Mouse (Mus musculus): ENCODE measurements at regions not wholly inside any gene's neighbourhood (a gene's known extent, or its start where the extent isn't known, plus 50 kb on each side); places are given as distances from the start of the nearest gene placed in this dataset.

DNA sequence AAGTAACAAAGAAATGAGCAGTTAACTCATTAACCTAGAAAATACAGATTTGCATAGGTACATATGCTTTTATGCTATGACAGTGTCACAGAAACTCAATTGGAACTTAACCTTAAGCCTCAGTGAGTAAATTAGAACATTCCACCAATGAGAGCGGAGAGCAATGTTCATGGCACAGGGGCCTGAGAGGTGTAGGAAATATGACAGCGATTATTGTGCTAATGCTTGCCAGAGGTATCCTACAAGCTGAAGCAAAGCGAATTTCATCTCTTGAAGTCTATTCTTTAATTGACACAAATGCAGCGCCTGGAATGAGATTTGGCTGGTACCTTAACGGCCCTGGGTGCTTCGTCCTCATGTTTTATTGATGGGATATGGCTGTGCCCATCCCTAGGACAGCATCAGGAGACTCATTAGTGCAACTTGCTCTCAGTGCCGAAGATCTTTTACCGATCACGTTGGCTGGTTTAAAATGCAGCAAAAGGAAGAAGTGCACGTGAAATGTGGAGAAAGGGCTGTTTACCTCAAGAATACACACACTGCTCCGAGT, 1374.4 kb upstream of the Cdh8 start:
- no peaks in the 10 kb centered on the region for H3K27me3 ChIP-seq (ENCODE audit: control insufficient read depth in 1 of 2, insufficient read depth in 2 of 2, low read length in 2 of 2)
- no peak overlapping the region for H3K4me3 ChIP-seq (ENCODE audit: control insufficient read depth in 1 of 2, insufficient read depth in 1 of 2, low read depth in 2 of 2, low read length in 2 of 2)
- no peaks in the 10 kb centered on the region for H3K9me3 ChIP-seq (replicated peaks; ENCODE audit: insufficient read depth, low read length)
- TF ChIP-seq GABPA (IDR thresholded peaks at IDR 0.05; ENCODE audit: low read depth, low read length) (no peak), BHLHE40 (IDR thresholded peaks at IDR 0.05; ENCODE audit: borderline replicate concordance, low read depth, low read length) (no peak), MYB (IDR thresholded peaks at IDR 0.05; ENCODE audit: low read depth, low read length) (no peak), MEF2A (IDR thresholded peaks at IDR 0.05; ENCODE audit: extremely low read depth, insufficient replicate concordance, low read depth, low read length, poor library complexity, severe bottlenecking) (no peak), CHD1 (IDR thresholded peaks at IDR 0.05; ENCODE audit: low read depth, low read length) (no peak), CTCF (IDR thresholded peaks at IDR 0.05 in 2 of 3, conservative IDR thresholded peaks at IDR 0.05 in 1 of 3; ENCODE audit: control insufficient read depth in 1 of 3, insufficient read depth in 1 of 3, low read depth in 2 of 3, low read length in 3 of 3, poor library complexity in 1 of 3, severe bottlenecking in 1 of 3) (no peak), ZMIZ1 (IDR thresholded peaks at IDR 0.05; ENCODE audit: low read depth, low read length) (no peak), POLR2A (IDR thresholded peaks at IDR 0.05; ENCODE audit: control insufficient read depth in 1 of 2, insufficient read depth in 1 of 2, low read depth in 1 of 2, low read length in 2 of 2, poor library complexity in 1 of 2) (no peak), MAX (IDR thresholded peaks at IDR 0.05; ENCODE audit: low read length) (no peak), MAFK (IDR thresholded peaks at IDR 0.05; ENCODE audit: borderline replicate concordance, low read depth, low read length) (no peak), SIN3A (IDR thresholded peaks at IDR 0.05; ENCODE audit: low read length) (no peak), E2F4 (IDR thresholded peaks at IDR 0.05; ENCODE audit: borderline replicate concordance, low read depth, low read length) (no peak), ELF1 (IDR thresholded peaks at IDR 0.05; ENCODE audit: low read depth, low read length) (no peak), USF2 (IDR thresholded peaks at IDR 0.05; ENCODE audit: borderline replicate concordance in 1 of 2, insufficient read depth in 1 of 2, low read depth in 1 of 2, low read length in 2 of 2) (no peak), CHD2 (IDR thresholded peaks at IDR 0.05; ENCODE audit: low read length) (no peak), ZKSCAN1 (IDR thresholded peaks at IDR 0.05; ENCODE audit: low read depth, low read length) (no peak)
- DNase-seq (ENCODE audit: low read depth, low spot score) = no peak
- H3K9ac ChIP-seq (ENCODE audit: control insufficient read depth, low read depth, low read length, poor library complexity, severe bottlenecking) = no peak overlapping the region
- no peaks in the 10 kb centered on the region; a peak in 1 of 4 replicates for H3K4me1 ChIP-seq (ENCODE audit: control insufficient read depth in 1 of 2, insufficient read depth in 2 of 2, low read length in 2 of 2)
- no peaks in the 10 kb centered on the region for H3K79me2 ChIP-seq (ENCODE audit: control insufficient read depth, insufficient read depth, low read length, poor library complexity)
- H3K27ac ChIP-seq (ENCODE audit: control insufficient read depth, low read depth, low read length) = no peak overlapping the region
- no peaks in the 10 kb centered on the region for H3K36me3 ChIP-seq (ENCODE audit: control insufficient read depth in 1 of 2, insufficient read depth in 2 of 2, low read length in 2 of 2)

DNA sequence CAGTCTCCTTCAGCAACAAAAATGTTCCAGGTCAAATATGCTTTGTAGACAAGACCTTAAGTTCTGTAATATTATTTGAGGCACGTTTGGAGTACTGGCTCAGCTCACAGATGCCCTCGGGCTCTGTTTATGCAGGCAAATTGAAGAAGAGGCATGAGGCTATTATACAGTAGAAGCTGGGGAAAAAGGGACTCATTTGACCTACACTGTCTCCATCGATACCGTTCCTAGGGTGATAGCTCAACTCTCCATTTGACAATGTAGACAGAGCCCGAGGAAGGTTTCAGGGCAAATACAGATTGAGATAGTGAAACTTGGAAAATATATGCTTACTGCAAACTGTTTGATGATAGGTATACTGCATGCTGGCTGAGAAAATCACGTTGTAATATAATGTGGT, 1371.9 kb upstream of the Cdh8 start:
- Histone ChIP-seq H3K9ac (ENCODE audit: control insufficient read depth, low read depth, low read length, poor library complexity, severe bottlenecking) (no peak overlapping the region), H3K27me3 (ENCODE audit: control insufficient read depth in 1 of 2, insufficient read depth in 2 of 2, low read length in 2 of 2) (no peaks in the 10 kb centered on the region), H3K4me1 (ENCODE audit: control insufficient read depth in 1 of 2, insufficient read depth in 2 of 2, low read length in 2 of 2) (no peaks in the 10 kb centered on the region), H3K79me2 (ENCODE audit: control insufficient read depth, insufficient read depth, low read length, poor library complexity) (no peaks in the 10 kb centered on the region), H3K9me3 (replicated peaks; ENCODE audit: insufficient read depth, low read length) (no peaks in the 10 kb centered on the region), H3K36me3 (ENCODE audit: control insufficient read depth in 1 of 2, insufficient read depth in 2 of 2, low read length in 2 of 2) (no peaks in the 10 kb centered on the region), H3K27ac (ENCODE audit: control insufficient read depth, low read depth, low read length) (no peak overlapping the region), H3K4me3 (ENCODE audit: control insufficient read depth in 1 of 2, insufficient read depth in 1 of 2, low read depth in 2 of 2, low read length in 2 of 2) (no peak overlapping the region)
- no peak for TF ChIP-seq CHD1 (IDR thresholded peaks at IDR 0.05; ENCODE audit: low read depth, low read length)
- TF ChIP-seq ZC3H11A (IDR thresholded peaks at IDR 0.05; ENCODE audit: low read depth, low read length) = no peak
- no peak for TF ChIP-seq GABPA (IDR thresholded peaks at IDR 0.05; ENCODE audit: low read depth, low read length)
- no peak for TF ChIP-seq ZKSCAN1 (IDR thresholded peaks at IDR 0.05; ENCODE audit: low read depth, low read length)
- TF ChIP-seq EP300 (IDR thresholded peaks at IDR 0.05; ENCODE audit: low read depth in 1 of 2, low read length in 2 of 2) = no peak
- no peak for TF ChIP-seq RAD21 (IDR thresholded peaks at IDR 0.05; ENCODE audit: low read depth, low read length)
- no peak for TF ChIP-seq POLR2A (IDR thresholded peaks at IDR 0.05; ENCODE audit: control insufficient read depth in 1 of 2, insufficient read depth in 1 of 2, low read depth in 1 of 2, low read length in 2 of 2, poor library complexity in 1 of 2)
- no peak for TF ChIP-seq E2F4 (IDR thresholded peaks at IDR 0.05; ENCODE audit: borderline replicate concordance, low read depth, low read length)
- TF ChIP-seq HCFC1 (IDR thresholded peaks at IDR 0.05; ENCODE audit: low read depth, low read length) = no peak
- TF ChIP-seq JUND (IDR thresholded peaks at IDR 0.05; ENCODE audit: low read depth, low read length) = no peak
- no peak for TF ChIP-seq GATA1 (IDR thresholded peaks at IDR 0.05; ENCODE audit: low read depth, low read length)
- DNase-seq (ENCODE audit: low read depth, low spot score) = no peak

Measured in MEL (cell line).